Mouse (Mus musculus) R1 (cell line): ENCODE data around the gene Pole.

ENCODE experiments used
- DNase-seq: peaks from one replicate; pipeline ENCODE4 v3.0.0-alpha.2; 2018; ENCODE audit warnings: low read depth, low spot score

Pole gene

GRCm38 (mm10) chr5:110344524-110344923 lies 58.4 kb downstream of the Pole start, which contains the start of gene Lrcol1:
Lrcol1 (plus strand) TSS chr5:110344730.
- DNase-seq: peak; percentile 31

DNA sequence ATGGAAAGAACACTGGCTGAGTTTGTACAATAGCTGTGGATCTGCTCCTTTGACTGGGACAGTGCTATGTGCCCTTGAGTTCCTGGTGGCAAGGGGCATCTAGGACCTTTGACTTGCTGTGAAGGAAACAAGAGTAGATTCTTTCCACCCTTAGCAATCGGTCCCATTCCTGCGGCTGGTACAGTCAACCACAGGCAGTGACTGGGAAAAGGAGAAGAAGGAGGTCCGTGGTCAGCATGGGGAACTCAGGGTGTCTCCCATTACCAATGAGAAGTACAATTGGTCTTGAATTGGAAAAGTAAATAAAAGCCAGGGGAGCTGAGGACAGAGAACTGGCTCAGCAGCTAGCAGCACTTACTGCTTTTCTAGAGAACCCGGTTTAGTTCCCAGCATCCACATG lies 59.4 kb downstream of the Pole start:
- no peak for DNase-seq

GRCm38 (mm10) chr5:110347006-110347405 lies 60.9 kb downstream of the Pole start:
- DNase-seq: no peak

DNA sequence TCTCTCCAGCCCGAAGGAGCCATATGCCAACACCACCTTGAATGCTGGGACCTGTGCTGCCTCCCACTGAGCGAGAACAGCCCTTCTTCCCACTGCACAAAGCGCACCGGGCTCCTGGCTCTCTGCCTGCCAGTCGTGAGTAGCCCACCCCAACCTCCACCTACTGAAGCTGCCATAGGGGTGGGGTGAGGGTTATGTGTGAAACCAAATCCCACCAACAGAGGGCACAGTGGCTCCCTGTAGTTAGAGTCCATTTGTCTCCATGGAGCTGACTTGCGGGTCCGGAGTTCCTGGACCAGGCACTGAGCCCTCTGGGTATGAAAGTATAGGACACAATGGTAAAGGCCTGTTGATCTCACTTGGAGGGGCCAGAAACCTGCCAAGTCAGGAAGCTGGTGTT lies 68.6 kb downstream of the Pole start:
- DNase-seq: peak; percentile 80

DNA sequence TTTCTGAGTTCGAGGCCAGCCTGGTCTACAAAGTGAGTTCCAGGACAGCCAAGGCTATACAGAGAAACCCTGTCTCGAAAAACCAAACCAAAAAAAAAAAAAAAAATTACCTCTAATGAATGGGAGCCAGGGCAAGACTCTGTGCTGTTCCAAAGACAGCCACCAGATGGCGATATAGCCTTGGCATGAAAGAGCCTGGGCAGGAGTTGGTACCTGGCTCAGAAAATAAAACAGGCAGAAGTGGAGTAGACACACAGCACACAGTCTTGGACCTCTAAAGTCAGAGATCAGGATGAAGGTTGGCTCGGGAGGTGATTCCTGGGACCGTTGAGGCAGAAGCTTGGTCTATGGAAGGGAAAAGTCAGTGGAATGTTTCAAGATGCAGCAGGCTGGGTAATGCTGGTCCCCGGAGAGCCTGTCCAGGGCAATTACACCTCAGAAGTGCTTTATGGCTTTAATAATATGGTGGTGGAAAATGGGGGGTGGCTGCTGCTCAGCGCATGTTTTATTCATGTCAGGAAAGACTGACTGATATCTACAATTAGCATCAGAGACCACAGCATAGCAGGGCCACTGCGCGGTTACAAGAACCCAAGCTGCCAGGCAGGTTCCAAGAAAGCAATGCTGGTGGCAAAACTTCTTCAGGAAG lies 71.5 kb downstream of the Pole start:
- DNase-seq: peak; percentile 84

DNA sequence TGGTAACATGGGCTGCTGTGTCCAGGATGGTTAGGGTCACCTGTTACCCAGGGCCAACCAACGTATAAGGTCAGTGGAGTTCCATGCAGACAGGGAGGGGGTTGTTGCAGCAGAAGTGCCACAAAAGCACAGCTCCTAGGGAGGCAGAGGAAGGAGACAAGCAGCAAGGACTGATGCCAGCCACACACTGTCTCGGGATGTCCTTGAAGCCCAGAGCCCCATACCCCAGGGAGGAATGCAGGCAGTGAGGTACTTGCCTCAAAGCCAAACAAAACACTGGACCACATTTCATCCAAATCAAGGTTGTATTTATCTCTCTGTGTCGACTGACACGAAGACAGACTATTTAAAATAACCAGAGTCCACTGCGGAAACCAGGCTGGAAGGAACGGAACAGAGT lies 75.4 kb downstream of the Pole start:
- no peak for DNase-seq

GRCm38 (mm10) chr5:110362813-110363178 lies 76.7 kb downstream of the Pole start:
- DNase-seq: peak; percentile 78

GRCm38 (mm10) chr5:110363179-110363821 lies 77.2 kb downstream of the Pole start:
- peak; percentile 79 for DNase-seq

DNA sequence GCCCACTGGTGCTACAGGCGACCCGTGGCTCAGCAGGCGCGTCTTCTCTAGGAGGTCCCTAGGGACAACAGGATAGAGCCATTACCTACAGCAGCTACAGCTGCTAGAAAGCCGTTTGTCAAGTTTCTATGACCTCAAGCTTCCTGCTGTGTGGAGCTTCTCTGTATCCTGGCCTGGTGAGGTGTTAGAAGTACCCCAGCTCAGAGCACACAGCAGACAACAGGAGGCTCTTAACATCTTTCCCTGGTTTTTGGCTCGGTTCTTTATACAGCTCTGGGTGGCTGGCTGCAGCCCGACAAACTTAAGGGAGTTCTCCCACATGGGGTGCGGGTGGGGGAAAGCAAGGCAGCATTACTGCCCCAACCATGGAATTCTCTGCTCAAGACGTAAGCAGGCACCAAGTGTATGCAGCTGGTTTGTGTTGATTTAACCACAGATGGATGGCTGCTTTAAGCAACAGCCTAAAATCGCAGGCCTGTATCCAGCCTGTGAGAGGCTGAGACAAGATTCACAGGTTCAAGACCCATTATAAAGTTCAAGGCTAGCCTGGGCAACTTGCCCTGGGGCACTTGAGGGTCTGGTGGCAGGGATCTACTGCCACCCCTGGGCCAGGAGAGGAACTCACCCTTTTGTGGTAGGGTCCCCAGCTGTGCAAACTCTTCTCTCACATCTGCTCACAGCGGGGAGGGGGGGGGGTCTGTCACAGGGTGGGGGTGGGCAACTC lies 77.9 kb downstream of the Pole start:
- peak; percentile 78 for DNase-seq

- peak; percentile 90 for DNase-seq
Observed at GRCm38 (mm10) chr5:110376802-110377433, 90.8 kb downstream of the Pole start.

GRCm38 (mm10) chr5:110378181-110378583 lies 92.1 kb downstream of the Pole start:
- peak; percentile 93 for DNase-seq

- DNase-seq: no peak
Observed at GRCm38 (mm10) chr5:110379086-110379485, 93.0 kb downstream of the Pole start.

- no peak for DNase-seq
Observed at GRCm38 (mm10) chr5:110379823-110380222, 93.7 kb downstream of the Pole start.

DNA sequence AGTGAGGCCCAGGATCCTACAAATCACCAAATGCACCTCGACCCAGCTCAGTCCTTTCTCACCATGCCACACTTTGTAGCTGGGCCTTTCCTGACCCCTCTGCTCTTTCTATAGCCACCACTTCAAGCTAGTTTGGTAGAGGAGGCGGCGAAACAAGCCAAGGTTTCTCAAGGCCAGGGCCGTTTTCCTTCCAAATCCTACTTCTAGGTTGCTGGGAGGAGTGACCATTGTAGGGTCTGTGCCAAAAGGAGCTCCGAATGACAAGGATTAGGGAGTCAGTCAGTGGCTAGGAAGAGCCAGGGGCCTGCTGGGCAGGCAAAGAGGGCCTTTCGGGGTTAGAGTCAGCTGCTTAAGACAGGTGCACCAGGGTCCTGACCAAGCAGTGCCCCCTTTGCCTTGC lies 98.4 kb downstream of the Pole start:
- no peak for DNase-seq

GRCm38 (mm10) chr5:110385263-110385662 lies 99.2 kb downstream of the Pole start:
- DNase-seq: no peak

GRCm38 (mm10) chr5:110386371-110387330 lies 100.5 kb downstream of the Pole start:
- peak; percentile 73 for DNase-seq
